Comparison of ENCODE assay signal across 8 mouse cellular contexts in the genomic region with DNA sequence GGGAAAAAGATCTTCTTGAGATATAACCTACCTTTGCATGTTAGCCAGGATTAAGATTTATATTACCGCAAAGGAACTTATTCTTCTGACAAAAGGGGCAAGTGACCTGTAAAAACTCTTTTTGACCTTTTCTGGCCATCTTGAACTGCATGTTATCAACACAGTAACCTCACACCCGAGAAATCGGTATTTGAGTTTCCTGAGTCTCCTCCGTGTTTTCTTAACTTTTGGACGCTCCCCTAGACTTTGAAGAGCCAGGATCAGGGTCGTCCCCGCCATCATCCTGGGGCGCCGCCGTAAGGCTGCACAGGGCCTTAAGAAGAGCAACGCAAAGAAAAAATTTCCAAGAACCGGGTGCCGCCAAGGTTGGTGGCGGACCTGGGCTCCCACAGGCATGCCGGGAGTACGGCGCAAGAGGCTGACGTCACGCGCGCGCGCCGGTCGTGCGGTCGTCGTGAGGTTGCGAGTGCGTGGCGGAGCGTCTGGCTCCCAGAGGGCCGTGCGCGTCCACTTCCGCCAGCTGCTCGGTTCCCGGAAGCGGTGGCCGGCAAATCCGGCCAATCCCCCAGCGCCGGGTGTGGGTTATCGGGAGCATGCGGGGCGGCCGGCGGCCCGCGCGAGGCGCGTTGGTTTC. TPM values are rescaled to one million over a fixed set of nuclear protein-coding genes. Genes with fewer than 3 reads are reported as not detected.
DNase-seq lines count a peak whose midpoint lies in the region; ATAC-seq and TF ChIP-seq lines count a peak whose summit lies in the region.

A gene (plus strand): TSS at position 485 of the 634 bp plus-strand sequence.

- no peak for TF ChIP-seq RAD21 in MEL (IDR thresholded peaks at IDR 0.05; ENCODE audit: low read depth, low read length)

- H3K4me3 ChIP-seq in MEL (ENCODE audit: control insufficient read depth in 1 of 2, insufficient read depth in 1 of 2, low read depth in 2 of 2, low read length in 2 of 2): peak within 1 kb of the TSS; percentile 93 to 96
- H3K4me3 ChIP-seq in cerebellum, adult 2 months (replicated peaks; ENCODE audit: insufficient read depth, low read depth, low read length): peak within 1 kb of the TSS; percentile 97
- peak within 1 kb of the TSS; percentile 87 for H3K4me3 ChIP-seq in forebrain, postnatal 0 days (ENCODE audit: low read depth, low read length)
- peak within 1 kb of the TSS; percentile 76 for H3K4me3 ChIP-seq in lung, embryonic 15.5 days

- H3K36me3 ChIP-seq in MEL (ENCODE audit: control insufficient read depth in 1 of 2, insufficient read depth in 2 of 2, low read length in 2 of 2): peaks cover 2 to 8% of the 10 kb centered on the region in 2 experiments
- peaks cover 22% of the 10 kb centered on the region for H3K36me3 ChIP-seq in forebrain, postnatal 0 days (ENCODE audit: insufficient read depth)
- peaks cover 22% of the 10 kb centered on the region for H3K36me3 ChIP-seq in lung, embryonic 15.5 days

- peak; percentile 100 for ATAC-seq in forebrain, postnatal 0 days
- ATAC-seq in lung, embryonic 15.5 days (ENCODE audit: borderline replicate concordance, extremely low read depth, low FRiP score, low TSS enrichment): peak; percentile 98

- DNase-seq in MEL (ENCODE audit: low read depth, low spot score): peak; percentile 96
- DNase-seq in cerebellum, adult 2 months: peak; percentile 99
- peak; percentile 96 for DNase-seq in forebrain, postnatal 0 days
- peak; percentile 96 for DNase-seq in heart, postnatal 4 days
- peak; percentile 95 to 98 for DNase-seq in layer of hippocampus, adult 8-10 months (ENCODE audit: low spot score in 2 of 2)
- DNase-seq in ovary, adult 18-20 months (ENCODE audit: low spot score): peak; percentile 93
- DNase-seq in thymus, postnatal 0 days (ENCODE audit: low spot score): peak; percentile 93

- no peak for TF ChIP-seq CTCF in MEL (IDR thresholded peaks at IDR 0.05 in 2 of 3, conservative IDR thresholded peaks at IDR 0.05 in 1 of 3; ENCODE audit: control insufficient read depth in 1 of 3, insufficient read depth in 1 of 3, low read depth in 2 of 3, low read length in 3 of 3, poor library complexity in 1 of 3, severe bottlenecking in 1 of 3)
- TF ChIP-seq CTCF in cerebellum, adult 2 months (IDR thresholded peaks at IDR 0.05; ENCODE audit: borderline replicate concordance, insufficient read depth, low read depth, low read length): no peak
- no peak for TF ChIP-seq CTCF in forebrain, postnatal 0 days (IDR thresholded peaks at IDR 0.05; ENCODE audit: low read depth)

- H3K27me3 ChIP-seq in MEL (ENCODE audit: control insufficient read depth in 1 of 2, insufficient read depth in 2 of 2, low read length in 2 of 2): no peaks in the 10 kb centered on the region
- H3K27me3 ChIP-seq in cerebellum, adult 2 months (ENCODE audit: control insufficient read depth, insufficient read depth, low read length): no peaks in the 10 kb centered on the region
- H3K27me3 ChIP-seq in forebrain, postnatal 0 days (ENCODE audit: insufficient read depth, low read length): no peaks in the 10 kb centered on the region
- H3K27me3 ChIP-seq in lung, embryonic 15.5 days: no peaks in the 10 kb centered on the region

- peaks cover 0 to 13% of the 10 kb centered on the region in 2 experiments; a peak in 2 of 4 replicates for H3K4me1 ChIP-seq in MEL (ENCODE audit: control insufficient read depth in 1 of 2, insufficient read depth in 2 of 2, low read length in 2 of 2)
- H3K4me1 ChIP-seq in cerebellum, adult 2 months (ENCODE audit: control insufficient read depth, insufficient read depth, low read length): peaks cover 3% of the 10 kb centered on the region; the same call in 1 of the 2 replicates
- H3K4me1 ChIP-seq in forebrain, postnatal 0 days (ENCODE audit: insufficient read depth): peaks cover 14% of the 10 kb centered on the region
- H3K4me1 ChIP-seq in lung, embryonic 15.5 days: peaks cover 16% of the 10 kb centered on the region

- peak within 1 kb of the TSS; percentile 94 for H3K4me2 ChIP-seq in forebrain, postnatal 0 days (ENCODE audit: low read depth)
- H3K4me2 ChIP-seq in lung, embryonic 15.5 days: peak within 1 kb of the TSS; percentile 86

- H3K27ac ChIP-seq in MEL (ENCODE audit: control insufficient read depth, low read depth, low read length): peak within 1 kb of the TSS; percentile 86
- peak within 1 kb of the TSS; percentile 87; the same call in 1 of the 2 replicates for H3K27ac ChIP-seq in cerebellum, adult 2 months (ENCODE audit: insufficient read depth, low read length)
- peak within 1 kb of the TSS; percentile 77 for H3K27ac ChIP-seq in forebrain, postnatal 0 days (ENCODE audit: low read depth, low read length)
- H3K27ac ChIP-seq in lung, embryonic 15.5 days: peak within 1 kb of the TSS; percentile 61

- H3K79me2 ChIP-seq in MEL (ENCODE audit: control insufficient read depth, insufficient read depth, low read length, poor library complexity): peaks cover 23% of the 10 kb centered on the region

- TF ChIP-seq EP300 in MEL (IDR thresholded peaks at IDR 0.05; ENCODE audit: low read depth in 1 of 2, low read length in 2 of 2): peak in 1 of 2 experiments; percentile 46; a peak in 1 of 4 replicates

- H3K9ac ChIP-seq in MEL (ENCODE audit: control insufficient read depth, low read depth, low read length, poor library complexity, severe bottlenecking): peak within 1 kb of the TSS; percentile 98
- peak within 1 kb of the TSS; percentile 85 for H3K9ac ChIP-seq in forebrain, postnatal 0 days
- peak within 1 kb of the TSS; percentile 80 for H3K9ac ChIP-seq in lung, embryonic 15.5 days

- no peaks in the 10 kb centered on the region for H3K9me3 ChIP-seq in MEL (replicated peaks; ENCODE audit: insufficient read depth, low read length)
- H3K9me3 ChIP-seq in forebrain, postnatal 0 days (ENCODE audit: low read length): no peaks in the 10 kb centered on the region
- no peaks in the 10 kb centered on the region for H3K9me3 ChIP-seq in lung, embryonic 15.5 days

- WGBS in cerebellum, adult 2 months: 1% methylated on average over 53 of the region's 53 CpGs
- WGBS in forebrain, postnatal 0 days: 2% methylated on average over 50 of the region's 53 CpGs
- WGBS in lung, embryonic 15.5 days: under 1% methylated on average over 40 of the region's 53 CpGs

- TF ChIP-seq POLR2A in MEL (IDR thresholded peaks at IDR 0.05; ENCODE audit: control insufficient read depth in 1 of 2, insufficient read depth in 1 of 2, low read depth in 1 of 2, low read length in 2 of 2, poor library complexity in 1 of 2): peak; percentile 69 to 95; a peak in 3 of 4 replicates
- peak; percentile 93 for TF ChIP-seq POLR2A in cerebellum, adult 2 months (IDR thresholded peaks at IDR 0.05; ENCODE audit: borderline replicate concordance, insufficient read depth, low read length)

TF ChIP-seq in MEL, 35 proteins besides CTCF, POLR2A, EP300 and RAD21 (continues in another document):
- TF ChIP-seq ELF1 (IDR thresholded peaks at IDR 0.05; ENCODE audit: low read depth, low read length): peak; percentile 95
- TF ChIP-seq USF2 (IDR thresholded peaks at IDR 0.05; ENCODE audit: borderline replicate concordance in 1 of 2, insufficient read depth in 1 of 2, low read depth in 1 of 2, low read length in 2 of 2): no peak
- TF ChIP-seq MYC (IDR thresholded peaks at IDR 0.05; ENCODE audit: low read depth, low read length): peak; percentile 81
- no peak for TF ChIP-seq RCOR1 (IDR thresholded peaks at IDR 0.05; ENCODE audit: low read depth, low read length)
- TF ChIP-seq ZC3H11A (IDR thresholded peaks at IDR 0.05; ENCODE audit: low read depth, low read length): no peak
- TF ChIP-seq MAZ (IDR thresholded peaks at IDR 0.05; ENCODE audit: low read depth, low read length): no peak
- TF ChIP-seq MAX (IDR thresholded peaks at IDR 0.05; ENCODE audit: low read length): peak; percentile 94
- TF ChIP-seq CHD1 (IDR thresholded peaks at IDR 0.05; ENCODE audit: low read depth, low read length): no peak
- TF ChIP-seq UBTF (IDR thresholded peaks at IDR 0.05; ENCODE audit: borderline replicate concordance, insufficient read depth, low read depth, low read length): no peak
- TF ChIP-seq POLR2AphosphoS2 (IDR thresholded peaks at IDR 0.05; ENCODE audit: low read length): 0 out of 2 replicates have a peak, but pooled peaks have one; percentile 32
- TF ChIP-seq MYB (IDR thresholded peaks at IDR 0.05; ENCODE audit: low read depth, low read length): peak; percentile 45; the same call in 1 of the 2 replicates
- TF ChIP-seq ZMIZ1 (IDR thresholded peaks at IDR 0.05; ENCODE audit: low read depth, low read length): peak; percentile 80
- TF ChIP-seq ZKSCAN1 (IDR thresholded peaks at IDR 0.05; ENCODE audit: low read depth, low read length): no peak
- no peak for TF ChIP-seq E2F4 (IDR thresholded peaks at IDR 0.05; ENCODE audit: borderline replicate concordance, low read depth, low read length)
- peak; percentile 98 for TF ChIP-seq HCFC1 (IDR thresholded peaks at IDR 0.05; ENCODE audit: low read depth, low read length)
- peak; percentile 90 for TF ChIP-seq MXI1 (IDR thresholded peaks at IDR 0.05; ENCODE audit: low read depth, low read length)
- TF ChIP-seq MEF2A (IDR thresholded peaks at IDR 0.05; ENCODE audit: extremely low read depth, insufficient replicate concordance, low read depth, low read length, poor library complexity, severe bottlenecking): no peak
- TF ChIP-seq CHD2 (IDR thresholded peaks at IDR 0.05; ENCODE audit: low read length): no peak
- no peak for TF ChIP-seq ZNF384 (IDR thresholded peaks at IDR 0.05; ENCODE audit: low read depth, low read length)
- TF ChIP-seq ETS1 (IDR thresholded peaks at IDR 0.05; ENCODE audit: low read depth, low read length): peak; percentile 89
- no peak for TF ChIP-seq USF1 (IDR thresholded peaks at IDR 0.05; ENCODE audit: low read depth, low read length)
- peak; percentile 59 for TF ChIP-seq NRF1 (IDR thresholded peaks at IDR 0.05; ENCODE audit: insufficient read depth, low read depth, low read length, poor library complexity, severe bottlenecking)
- TF ChIP-seq GATA1 (IDR thresholded peaks at IDR 0.05; ENCODE audit: low read depth, low read length): 0 out of 2 replicates have a peak, but pooled peaks have one; percentile 24
- no peak for TF ChIP-seq SMC3 (IDR thresholded peaks at IDR 0.05; ENCODE audit: low read depth, low read length)

RNA-seq across cellular contexts. Expression of the gene that starts here (rescaled TPM):
- total RNA-seq in MEL (2012; rRNA removed): 175 and 197 TPM in 2 replicates
- polyA plus RNA-seq in MEL (2012; ENCODE audit: insufficient read depth in 1 of 2, insufficient read length in 2 of 2, low read depth in 1 of 2, low replicate concordance in 2 of 2, missing spikeins in 1 of 2): 100 to 1,000 TPM; 104 to 201 TPM
- polyA plus RNA-seq in cerebellum, adult 2 months (2012; rRNA removed): 100 and 108 TPM in 2 replicates
- 127 and 132 TPM in 2 replicates for total RNA-seq in forebrain, postnatal 0 days (2014; rRNA removed)
- 107 and 131 TPM in 2 replicates for polyA plus RNA-seq in forebrain, postnatal 0 days (2015; fragmentation: Nextera tagmentation; extraction: Ambion mirVana)
- 10 to 100 TPM; 83.5 to 85.8 TPM for total RNA-seq in heart, postnatal 4 days (2021)
- 100 to 1,000 TPM; 116 to 132 (median 122) TPM for total RNA-seq in layer of hippocampus, adult 8-10 months (2022)
- polyA plus RNA-seq in lung, embryonic 15.5 days (2015; fragmentation: Nextera tagmentation; extraction: Ambion mirVana): 113 and 118 TPM in 2 replicates
- 122 and 128 TPM in 2 replicates for polyA plus RNA-seq in thymus, postnatal 0 days (2015; fragmentation: Nextera tagmentation; extraction: Ambion mirVana)

Comparison
In these comparisons a context has a peak if more than half of its experiments do, and no peak if none do; other contexts are left out.
1. Peak in every context shown above with its lines: DNase-seq, ATAC-seq, H3K4me3 ChIP-seq and H3K27ac ChIP-seq.